Mouse (Mus musculus): ENCODE results near the gene Mllt3.
A peak's percentile ranks its signal among the peaks of the same experiment; 100 is the strongest.

Gene Mllt3

GRCm38 (mm10) chr4:87881583-87881982, 151.6 kb downstream of the Mllt3 start:
- no peak for DNase-seq (ENCODE audit: low read depth, low spot score)

DNA sequence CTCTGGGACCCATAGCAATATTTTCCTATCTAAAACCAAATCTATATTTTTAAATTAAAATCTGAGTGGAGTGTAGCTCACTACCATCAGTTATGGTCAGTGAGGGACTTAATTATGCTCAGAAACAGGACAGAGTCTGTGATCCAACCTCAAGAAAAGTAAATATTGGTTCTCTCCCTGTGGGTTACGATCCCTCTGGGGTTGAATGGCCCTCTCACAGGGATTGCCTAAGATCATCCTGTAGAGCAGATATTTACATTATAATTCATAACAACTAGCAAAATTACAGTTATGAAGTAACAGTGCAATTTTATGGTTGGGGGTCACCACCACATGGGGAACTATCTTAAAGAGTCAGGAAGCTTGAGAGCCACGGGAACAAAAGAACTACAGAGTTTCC, 152.9 kb downstream of the Mllt3 start:
- DNase-seq (ENCODE audit: low read depth, low spot score) = no peak

- DNase-seq (ENCODE audit: low read depth, low spot score) = no peak
Measured at GRCm38 (mm10) chr4:87878701-87879100, 154.5 kb downstream of the Mllt3 start.

DNA sequence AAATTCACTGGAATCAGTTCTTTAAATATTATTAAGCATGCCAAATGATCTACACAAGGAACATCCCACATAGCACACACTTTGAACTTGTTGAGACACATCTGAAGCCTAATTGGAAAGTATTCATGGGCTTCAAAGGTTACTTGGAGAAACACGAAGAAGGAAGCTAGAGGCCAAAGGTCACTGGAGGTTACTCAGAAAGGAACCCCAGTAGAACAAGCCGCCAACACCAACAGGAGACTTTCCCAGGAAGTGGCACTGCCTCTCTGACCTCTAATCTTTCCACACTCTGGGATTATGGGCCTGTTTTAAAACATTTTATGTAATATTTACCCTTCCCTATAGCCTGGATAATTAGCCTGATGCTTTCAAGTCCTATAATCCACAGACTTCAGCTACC, 162.6 kb downstream of the Mllt3 start:
- no peak for DNase-seq (ENCODE audit: low read depth, low spot score)

DNA sequence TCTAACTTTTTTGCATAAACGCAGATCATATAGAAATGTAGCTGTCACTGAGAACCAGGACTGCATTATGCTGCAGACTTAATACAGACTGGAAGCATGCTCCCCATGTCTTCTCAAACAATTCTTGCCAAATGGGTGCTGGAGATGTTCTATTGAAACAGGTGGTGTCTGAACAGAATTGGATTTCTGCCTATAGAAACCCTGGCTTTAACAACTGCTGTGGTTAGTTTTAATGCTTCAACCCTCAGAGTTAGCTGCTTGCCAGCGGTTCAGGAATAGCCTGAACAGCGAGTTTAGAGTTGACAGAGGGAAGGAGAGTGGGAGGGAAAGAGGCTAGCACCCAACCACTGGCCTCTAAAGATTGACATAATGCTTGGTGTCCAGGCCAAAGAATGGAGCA, 166.6 kb downstream of the Mllt3 start:
- no peak for DNase-seq (ENCODE audit: low read depth, low spot score)

DNA sequence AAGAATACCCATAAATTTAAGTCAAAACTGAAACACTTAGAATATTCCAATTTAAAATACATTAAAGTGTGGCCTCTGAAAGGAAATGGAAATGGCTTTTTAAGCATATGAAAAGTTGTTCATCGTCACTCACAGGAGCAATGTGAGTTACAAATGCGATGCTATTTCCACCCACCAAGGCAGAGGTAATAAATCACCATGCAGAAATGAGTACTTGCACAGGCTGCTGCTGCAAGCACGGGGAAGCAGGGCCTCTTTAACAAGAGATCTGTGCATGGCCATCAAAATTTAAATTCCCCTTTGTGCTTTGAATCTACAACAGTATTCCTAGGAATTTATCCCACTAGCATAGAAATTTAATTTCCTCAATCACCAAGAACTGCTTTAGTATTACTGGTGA, 167.3 kb downstream of the Mllt3 start:
- DNase-seq (ENCODE audit: low read depth, low spot score) = peak; percentile 58

- DNase-seq (ENCODE audit: low read depth, low spot score) = no peak
Measured at GRCm38 (mm10) chr4:87865041-87865440, 168.1 kb downstream of the Mllt3 start.

GRCm38 (mm10) chr4:87863212-87863611, 170.0 kb downstream of the Mllt3 start:
- DNase-seq (ENCODE audit: low read depth, low spot score) = no peak

DNA sequence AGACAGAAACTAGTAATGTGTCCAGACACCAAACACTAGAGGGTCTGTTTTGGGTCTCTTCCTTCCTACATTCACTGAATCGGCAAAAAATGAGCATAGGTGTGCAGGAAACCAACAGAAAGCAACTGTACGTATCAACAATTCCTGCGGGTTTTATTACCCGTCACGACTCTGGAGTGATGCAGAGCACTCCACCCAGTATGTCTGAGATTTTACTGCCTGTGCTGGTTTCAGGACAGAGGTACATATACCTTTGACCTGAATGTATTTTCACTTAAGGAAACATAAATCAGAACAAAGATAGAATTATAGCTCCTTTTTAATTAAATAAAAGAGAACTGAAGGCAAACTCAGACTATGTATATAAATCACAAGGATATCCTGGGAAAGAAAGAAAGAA, 172.4 kb downstream of the Mllt3 start:
- DNase-seq (ENCODE audit: low read depth, low spot score) = no peak

- no peak for DNase-seq (ENCODE audit: low read depth, low spot score)
Measured at GRCm38 (mm10) chr4:87859148-87859547, 174.0 kb downstream of the Mllt3 start.

GRCm38 (mm10) chr4:87857982-87858381, 175.2 kb downstream of the Mllt3 start:
- DNase-seq (ENCODE audit: low read depth, low spot score) = no peak

DNA sequence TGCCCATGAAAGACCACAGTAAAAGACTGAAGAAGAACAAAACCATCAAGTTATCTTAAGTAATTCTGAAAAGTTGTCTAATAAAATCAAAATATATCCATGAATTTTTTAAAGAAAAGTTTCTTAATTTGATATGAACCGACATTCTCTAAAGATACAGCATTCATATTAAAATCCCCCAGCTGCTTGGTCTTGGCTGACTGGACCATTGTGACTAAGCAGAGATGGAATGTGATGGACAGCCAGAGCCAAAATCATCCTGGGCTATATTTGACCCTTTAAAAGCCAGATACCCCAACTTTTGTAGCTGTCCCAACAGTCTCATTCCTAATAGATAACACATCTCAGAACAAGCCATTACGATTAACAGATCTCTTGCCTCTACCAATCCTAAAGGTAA, 180.7 kb downstream of the Mllt3 start:
- no peak for DNase-seq (ENCODE audit: low read depth, low spot score)

- DNase-seq (ENCODE audit: low read depth, low spot score) = no peak
Measured at GRCm38 (mm10) chr4:87850051-87850450, 183.1 kb downstream of the Mllt3 start.

GRCm38 (mm10) chr4:87844668-87845210, 188.4 kb downstream of the Mllt3 start:
- DNase-seq (ENCODE audit: low read depth, low spot score) = no peak

DNA sequence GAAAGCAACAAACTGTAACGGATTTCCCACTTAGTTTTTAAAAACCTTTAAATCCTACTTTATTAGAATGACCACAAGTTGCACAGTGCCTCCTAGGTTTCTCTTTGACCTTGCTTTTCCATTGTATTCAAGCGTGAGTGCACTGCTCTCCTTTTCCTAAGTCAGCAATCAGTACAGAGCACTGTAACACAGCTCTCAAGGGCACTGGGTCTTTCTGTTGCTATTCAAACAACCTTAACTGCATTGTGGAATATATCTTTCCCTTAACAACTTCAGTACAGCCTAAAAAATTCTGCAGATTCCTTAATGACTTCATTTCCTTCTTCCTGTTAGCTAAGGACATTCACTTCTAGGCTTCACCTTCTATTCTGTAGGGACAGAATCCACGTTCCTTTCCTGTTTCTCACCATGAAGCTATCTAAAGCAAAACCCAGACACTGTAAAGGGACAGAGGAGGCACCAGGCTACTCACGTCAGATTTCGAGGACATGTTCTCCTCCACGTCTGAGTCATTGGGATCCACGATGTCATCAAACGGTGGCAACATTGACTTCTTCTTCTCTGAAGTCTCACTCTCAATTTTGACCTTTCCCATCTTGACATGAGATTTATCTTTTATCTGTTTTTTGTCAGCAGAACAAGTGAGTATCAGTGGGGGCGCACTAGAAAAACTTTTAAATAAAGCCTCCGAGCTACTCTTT, 192.8 kb downstream of the Mllt3 start:
- no peak for DNase-seq (ENCODE audit: low read depth, low spot score)

GRCm38 (mm10) chr4:87838716-87839115, 194.4 kb downstream of the Mllt3 start:
- DNase-seq (ENCODE audit: low read depth, low spot score) = no peak

GRCm38 (mm10) chr4:87837471-87838361, 195.4 kb downstream of the Mllt3 start:
- no peak for DNase-seq (ENCODE audit: low read depth, low spot score)

- no peak for DNase-seq (ENCODE audit: low read depth, low spot score)
Measured at GRCm38 (mm10) chr4:87836257-87836656, 196.9 kb downstream of the Mllt3 start.

DNA sequence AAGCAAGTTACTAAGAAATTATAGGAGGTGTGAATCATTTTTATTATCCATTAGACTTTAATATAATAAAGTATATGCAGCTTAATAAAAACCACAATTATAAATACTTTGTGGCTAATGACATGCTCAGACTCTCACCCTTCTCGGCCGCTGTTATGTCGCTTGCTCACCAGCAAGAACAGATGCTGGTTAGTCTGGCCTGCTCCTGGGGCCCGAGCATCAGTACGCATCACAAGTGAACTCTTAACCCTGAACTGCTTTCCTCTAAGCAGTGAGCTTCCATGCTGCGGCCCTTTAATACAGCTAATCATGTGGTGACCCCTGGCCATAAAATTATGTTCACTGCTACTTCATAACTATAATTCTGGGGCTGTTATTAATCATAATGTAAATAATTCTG, 198.0 kb downstream of the Mllt3 start:
- DNase-seq (ENCODE audit: low read depth, low spot score) = peak; percentile 8

DNA sequence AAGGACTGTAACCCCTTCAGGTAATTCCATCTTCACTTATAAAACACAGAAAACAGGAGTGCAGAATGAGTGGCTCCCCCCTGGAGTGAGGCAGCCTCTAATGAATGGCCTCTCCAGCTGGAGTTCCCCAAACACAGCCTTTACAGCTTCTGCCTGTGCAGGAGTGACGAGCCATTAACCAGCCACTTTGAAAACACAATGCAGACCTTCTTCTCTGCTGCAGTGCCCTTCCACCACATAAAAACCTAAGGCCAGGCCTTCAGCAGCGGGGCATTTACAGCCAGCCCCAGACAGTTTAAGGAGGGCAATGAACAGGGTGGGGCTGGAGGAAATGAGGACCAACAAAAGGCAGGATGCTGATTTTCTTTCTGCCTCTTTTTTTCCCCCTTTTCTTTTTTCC, 198.9 kb downstream of the Mllt3 start:
- peak; percentile 78 for DNase-seq (ENCODE audit: low read depth, low spot score)

DNA sequence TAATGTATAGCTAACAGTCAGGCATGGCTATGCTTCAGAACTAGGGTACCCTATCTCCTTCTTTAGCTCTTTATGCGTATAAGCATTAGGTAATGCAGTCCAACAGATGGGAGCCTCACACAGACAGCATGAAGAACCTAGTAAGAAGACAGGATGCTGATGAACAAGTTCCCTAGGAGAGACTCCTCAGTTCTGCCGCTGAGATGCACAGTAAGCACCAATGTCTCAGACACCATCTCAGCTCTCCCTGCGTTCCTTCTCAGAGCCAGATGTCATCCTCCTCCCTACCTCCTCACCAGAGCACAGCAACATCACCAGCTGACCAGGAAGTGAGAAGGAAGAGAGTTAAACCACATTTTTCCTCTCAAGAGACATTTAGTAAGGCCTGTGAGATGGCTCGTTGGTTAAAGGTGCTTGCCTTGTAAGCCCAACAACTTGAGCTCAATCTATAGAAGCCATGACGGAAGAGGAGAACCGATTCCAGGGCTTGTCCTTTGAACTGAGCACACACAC, 202.3 kb downstream of the Mllt3 start:
- DNase-seq (ENCODE audit: low read depth, low spot score) = no peak

GRCm38 (mm10) chr4:87829426-87830063, 203.6 kb downstream of the Mllt3 start:
- no peak for DNase-seq (ENCODE audit: low read depth, low spot score)

All from forelimb bud, embryonic 11.5 days (tissue).